Mouse (Mus musculus): Measurements from ENCODE around the gene Zfp60.
"Not testable (repeated sequence)": the region's sequence is repeated elsewhere in the genome, so short reads cannot be mapped to it uniquely, and the experiment has no call there.

DNA sequence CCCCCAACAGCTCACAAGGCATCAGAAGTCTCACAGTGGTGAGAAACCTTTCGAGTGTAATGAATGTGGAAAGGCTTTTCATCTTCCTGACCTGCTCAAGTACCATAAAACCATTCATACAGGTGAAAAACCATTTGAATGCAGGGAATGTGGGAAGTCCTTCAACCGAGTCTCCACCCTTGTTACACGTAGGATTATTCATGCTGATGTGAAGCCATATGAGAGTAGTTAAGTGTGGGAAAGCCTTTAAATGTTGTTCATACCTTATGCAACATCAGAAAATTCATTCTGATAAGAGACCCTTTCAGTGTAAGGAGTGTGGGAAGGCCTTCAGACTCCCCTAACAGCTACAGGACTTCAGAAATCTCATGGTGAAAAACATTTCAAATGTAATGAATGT, 62.7 kb downstream of the Zfp60 start:
- not testable (repeated sequence) for TF ChIP-seq CTCF (IDR thresholded peaks at IDR 0.05; ENCODE audit: borderline replicate concordance, insufficient read depth, low read depth, low read length); POLR2A (IDR thresholded peaks at IDR 0.05; ENCODE audit: borderline replicate concordance, insufficient read depth, low read length)

Measured in cerebellum, adult 2 months (tissue).